12 mouse cellular contexts compared by ENCODE assay signal in genomic region chr12:32884356-32884755, GRCm38 (mm10).
DNase-seq lines count a peak whose midpoint lies in the region; ATAC-seq and TF ChIP-seq lines count a peak whose summit lies in the region.
"Had no signal": no experiment of that assay in that cellular context is flagged by ENCODE, and none has a peak within 500 bp of the region (broad histone marks: within the 10 kb centered on the region; RNA-seq: fewer than 3 reads in every experiment).

No protein-coding gene starts in this region.

- no peaks in the 10 kb centered on the region for H3K9me3 ChIP-seq in midbrain, embryonic 16.5 days (replicated peaks; ENCODE audit: control insufficient read depth, low read length, poor library complexity, severe bottlenecking)
- H3K9me3 ChIP-seq: G1E; liver, embryonic 13.5 days had no signal

- no peak for TF ChIP-seq CTCF in lung, adult 2 months (IDR thresholded peaks at IDR 0.05; ENCODE audit: insufficient read depth, low read length)

- DNase-seq in adrenal gland, postnatal 10 days: peak; percentile 69
- DNase-seq in adrenal gland, adult 8-10 months: no peak
- DNase-seq in lung, postnatal 14 days: peak; percentile 15
- no peak for DNase-seq in lung, adult 2 months
- peak; percentile 20 for DNase-seq in gastrocnemius, postnatal 10 days
- peak; percentile 29 for DNase-seq in lung, postnatal 36 days
- DNase-seq in ovary, postnatal 14 days (ENCODE audit: low spot score): no peak
- DNase-seq: liver, embryonic 13.5 days; thymus, postnatal 36 days had no signal

- ATAC-seq in midbrain, embryonic 16.5 days: no peak
- ATAC-seq: forebrain, embryonic 16.5 days had no signal

- no peak overlapping the region for H3K4me2 ChIP-seq in midbrain, embryonic 16.5 days (ENCODE audit: low read length)
- H3K4me2 ChIP-seq: liver, embryonic 13.5 days had no signal

- no peaks in the 10 kb centered on the region; the same call in 1 of the 2 replicates for H3K4me1 ChIP-seq in lung, adult 2 months (ENCODE audit: control insufficient read depth, insufficient read depth, low read length)
- no peaks in the 10 kb centered on the region for H3K4me1 ChIP-seq in midbrain, embryonic 16.5 days (ENCODE audit: control insufficient read depth, insufficient read depth, low read length)
- H3K4me1 ChIP-seq: liver, embryonic 13.5 days had no signal

- 66% methylated on average over 9 of the region's 9 CpGs for WGBS in lung, adult 2 months
- 86% methylated on average over 9 of the region's 9 CpGs for WGBS in midbrain, embryonic 16.5 days

- H3K36me3 ChIP-seq in midbrain, embryonic 16.5 days (ENCODE audit: control insufficient read depth, insufficient read depth, low read length): no peaks in the 10 kb centered on the region
- H3K36me3 ChIP-seq: G1E; liver, embryonic 13.5 days had no signal

- TF ChIP-seq POLR2A in lung, adult 2 months (IDR thresholded peaks at IDR 0.05; ENCODE audit: borderline replicate concordance, extremely low read depth, low read depth, low read length): no peak

- H3K4me3 ChIP-seq in lung, adult 2 months (replicated peaks; ENCODE audit: extremely low read depth, low read depth, low read length): no peak overlapping the region
- H3K4me3 ChIP-seq in midbrain, embryonic 16.5 days (ENCODE audit: low read depth, low read length): no peak overlapping the region
- H3K4me3 ChIP-seq: liver, embryonic 13.5 days had no signal

- H3K27me3 ChIP-seq in midbrain, embryonic 16.5 days (ENCODE audit: control insufficient read depth, insufficient read depth, low read depth, low read length): no peaks in the 10 kb centered on the region
- H3K27me3 ChIP-seq: liver, embryonic 13.5 days had no signal

- H3K27ac ChIP-seq in midbrain, embryonic 16.5 days (ENCODE audit: low read length): no peak overlapping the region
- H3K27ac ChIP-seq: liver, embryonic 13.5 days had no signal

- no peak overlapping the region for H3K9ac ChIP-seq in midbrain, embryonic 16.5 days (ENCODE audit: low read depth, low read length)
- H3K9ac ChIP-seq: liver, embryonic 13.5 days had no signal

Comparison
In these comparisons a context has a peak if more than half of its experiments do, and no peak if none do; other contexts are left out.
1. DNase-seq: peak in adrenal gland, postnatal 10 days (single experiment), lung, postnatal 14 days (single experiment), gastrocnemius, postnatal 10 days (single experiment) and lung, postnatal 36 days (single experiment); none in adrenal gland, adult 8-10 months (single experiment), lung, adult 2 months (single experiment) and ovary, postnatal 14 days (single experiment).